ENCODE assay signal across 17 mouse cellular contexts in the genomic region with DNA sequence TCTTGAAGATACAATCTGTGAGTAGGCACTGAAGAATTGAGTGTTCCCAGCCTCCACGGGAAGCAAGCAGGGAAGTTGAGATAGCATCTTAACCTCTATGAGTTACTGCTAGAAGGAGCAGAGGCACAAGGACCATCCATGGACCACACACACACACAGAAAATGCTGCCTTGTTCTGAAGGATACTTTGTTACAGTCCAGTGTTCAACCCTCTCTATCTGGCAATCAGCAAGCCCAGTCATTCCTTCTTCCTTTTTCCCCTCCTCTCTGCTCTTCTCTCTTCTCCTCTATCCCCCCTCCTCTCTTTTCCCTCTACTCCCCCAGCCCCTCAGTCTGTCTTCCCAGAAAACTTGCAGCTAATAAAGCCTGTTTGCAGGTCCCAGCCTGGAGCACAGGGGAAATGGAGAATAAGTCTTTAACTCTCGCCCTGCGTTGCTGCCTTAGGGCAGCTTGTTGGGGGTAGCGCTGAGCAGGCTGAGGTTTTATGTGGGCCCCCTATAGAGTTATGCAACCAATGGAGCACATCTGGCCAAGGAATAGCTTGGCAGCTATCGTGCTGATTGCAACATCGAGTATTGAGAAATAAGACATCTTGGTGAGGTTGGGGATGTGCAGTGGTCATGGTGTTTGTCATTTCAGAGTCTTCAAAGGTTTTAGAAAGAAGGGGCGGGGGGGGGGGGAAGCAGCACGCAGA.
DNase-seq lines count a peak whose midpoint lies in the region; ATAC-seq and TF ChIP-seq lines count a peak whose summit lies in the region.
"Had no signal": no experiment of that assay in that cellular context is flagged by ENCODE, and none has a peak within 500 bp of the region (broad histone marks: within the 10 kb centered on the region; RNA-seq: fewer than 3 reads in every experiment).

No protein-coding gene starts in this region.

- TF ChIP-seq CTCF in lung, embryonic 14.5 days (IDR thresholded peaks at IDR 0.05; ENCODE audit: low read depth), result no peak
- no peak for TF ChIP-seq CTCF in lung, adult 2 months (IDR thresholded peaks at IDR 0.05; ENCODE audit: insufficient read depth, low read length)

- H3K27me3 ChIP-seq in lung, embryonic 14.5 days (ENCODE audit: insufficient read depth, low read length), result no peaks in the 10 kb centered on the region
- H3K27me3 ChIP-seq in lung, embryonic 16.5 days (ENCODE audit: control insufficient read depth, insufficient read depth, low read depth, low read length), result no peaks in the 10 kb centered on the region
- H3K27me3 ChIP-seq in liver, embryonic 11.5 days (replicated peaks; ENCODE audit: control insufficient read depth, insufficient read depth, low read length), result no peaks in the 10 kb centered on the region
- no peaks in the 10 kb centered on the region for H3K27me3 ChIP-seq in liver, embryonic 12.5 days (replicated peaks)
- H3K27me3 ChIP-seq: embryonic facial prominence, embryonic 12.5 days; midbrain, embryonic 13.5 days had no signal

- ATAC-seq in lung, embryonic 14.5 days (ENCODE audit: insufficient read depth), result peak; percentile 93
- peak; percentile 92 for ATAC-seq in lung, embryonic 16.5 days (ENCODE audit: low read depth)
- ATAC-seq in liver, embryonic 11.5 days (replicated peaks; ENCODE audit: low FRiP score), result no peak
- ATAC-seq in liver, embryonic 12.5 days, result no peak
- ATAC-seq: hindbrain, embryonic 16.5 days; midbrain, embryonic 13.5 days had no signal

- H3K4me1 ChIP-seq in lung, embryonic 14.5 days (ENCODE audit: insufficient read depth), result 0 out of 2 replicates have a peak, but pooled peaks cover 2% of the 10 kb centered on the region
- no peaks in the 10 kb centered on the region for H3K4me1 ChIP-seq in lung, adult 2 months (ENCODE audit: control insufficient read depth, insufficient read depth, low read length)
- H3K4me1 ChIP-seq in lung, embryonic 16.5 days (replicated peaks; ENCODE audit: control insufficient read depth, insufficient read depth, low read length), result peaks cover 15% of the 10 kb centered on the region
- H3K4me1 ChIP-seq in liver, embryonic 11.5 days (replicated peaks; ENCODE audit: control insufficient read depth, insufficient read depth, low read length), result no peaks in the 10 kb centered on the region
- H3K4me1 ChIP-seq in liver, embryonic 12.5 days, result no peaks in the 10 kb centered on the region

- peak; percentile 94 for DNase-seq in lung, embryonic 14.5 days
- DNase-seq in lung, adult 2 months, result no peak
- peak; percentile 63 for DNase-seq in forelimb bud, embryonic 11.5 days (ENCODE audit: low read depth, low spot score)
- DNase-seq in skeletal muscle tissue, adult 2 months (ENCODE audit: low read depth, low spot score), result peak; percentile 4
- no peak for DNase-seq in liver, embryonic 11.5 days (ENCODE audit: low spot score)
- DNase-seq in cerebellum, postnatal 14 days, result no peak
- DNase-seq: adrenal gland, postnatal 14 days; cerebellum, postnatal 25 days; kidney, adult 18-20 months; kidney, postnatal 25 days had no signal

- no peaks in the 10 kb centered on the region for H3K9me3 ChIP-seq in lung, embryonic 14.5 days (ENCODE audit: low read depth, low read length)
- H3K9me3 ChIP-seq in lung, embryonic 16.5 days (ENCODE audit: control insufficient read depth, low read length), result no peaks in the 10 kb centered on the region
- H3K9me3 ChIP-seq in liver, embryonic 11.5 days (ENCODE audit: control insufficient read depth, low read length), result no peaks in the 10 kb centered on the region
- no peaks in the 10 kb centered on the region for H3K9me3 ChIP-seq in liver, embryonic 12.5 days (replicated peaks)
- H3K9me3 ChIP-seq: embryonic facial prominence, embryonic 12.5 days; forebrain, embryonic 10.5 days; midbrain, embryonic 13.5 days had no signal

- 42% methylated on average over 8 of the region's 8 CpGs for WGBS in lung, embryonic 14.5 days
- WGBS in lung, adult 2 months, result 59% methylated on average over 8 of the region's 8 CpGs
- WGBS in lung, embryonic 16.5 days, result 46% methylated on average over 7 of the region's 8 CpGs
- WGBS in liver, embryonic 11.5 days, result 52% methylated on average over 8 of the region's 8 CpGs
- WGBS in liver, embryonic 12.5 days (ENCODE audit: insufficient replicate concordance), result 46% methylated on average over 7 of the region's 8 CpGs

- H3K4me3 ChIP-seq in lung, embryonic 14.5 days (ENCODE audit: low read depth, low read length), result no peak overlapping the region
- no peak overlapping the region for H3K4me3 ChIP-seq in lung, adult 2 months (replicated peaks; ENCODE audit: extremely low read depth, low read depth, low read length)
- H3K4me3 ChIP-seq in lung, embryonic 16.5 days (ENCODE audit: low read length), result no peak overlapping the region
- H3K4me3 ChIP-seq in liver, embryonic 11.5 days (ENCODE audit: low read depth, low read length), result no peak overlapping the region
- no peak overlapping the region for H3K4me3 ChIP-seq in liver, embryonic 12.5 days
- H3K4me3 ChIP-seq: embryonic facial prominence, embryonic 12.5 days; forebrain, embryonic 10.5 days; midbrain, embryonic 13.5 days had no signal

- no peak overlapping the region for H3K4me2 ChIP-seq in lung, embryonic 14.5 days
- H3K4me2 ChIP-seq in lung, embryonic 16.5 days (ENCODE audit: low read depth, low read length), result no peak overlapping the region
- no peak overlapping the region for H3K4me2 ChIP-seq in liver, embryonic 11.5 days
- H3K4me2 ChIP-seq in liver, embryonic 12.5 days, result no peak overlapping the region
- H3K4me2 ChIP-seq: embryonic facial prominence, embryonic 12.5 days; midbrain, embryonic 13.5 days had no signal

- no peaks in the 10 kb centered on the region for H3K36me3 ChIP-seq in lung, embryonic 14.5 days (ENCODE audit: insufficient read depth)
- no peaks in the 10 kb centered on the region for H3K36me3 ChIP-seq in lung, embryonic 16.5 days (ENCODE audit: control insufficient read depth, insufficient read depth, low read length)
- no peaks in the 10 kb centered on the region for H3K36me3 ChIP-seq in liver, embryonic 11.5 days (ENCODE audit: control insufficient read depth, insufficient read depth, low read length)
- no peaks in the 10 kb centered on the region for H3K36me3 ChIP-seq in liver, embryonic 12.5 days
- H3K36me3 ChIP-seq: embryonic facial prominence, embryonic 12.5 days; forebrain, embryonic 10.5 days; G1E; midbrain, embryonic 13.5 days had no signal

- TF ChIP-seq POLR2A in lung, adult 2 months (IDR thresholded peaks at IDR 0.05; ENCODE audit: borderline replicate concordance, extremely low read depth, low read depth, low read length), result no peak

- peak overlapping the region; percentile 47 for H3K27ac ChIP-seq in lung, embryonic 14.5 days (ENCODE audit: low read depth)
- H3K27ac ChIP-seq in lung, embryonic 16.5 days (ENCODE audit: low read length), result peak overlapping the region; percentile 90
- no peak overlapping the region for H3K27ac ChIP-seq in liver, embryonic 11.5 days (ENCODE audit: low read depth, low read length)
- no peak overlapping the region for H3K27ac ChIP-seq in liver, embryonic 12.5 days
- H3K27ac ChIP-seq: embryonic facial prominence, embryonic 12.5 days; forebrain, embryonic 10.5 days; midbrain, embryonic 13.5 days had no signal

- no peak overlapping the region for H3K9ac ChIP-seq in lung, embryonic 14.5 days
- no peak overlapping the region for H3K9ac ChIP-seq in lung, embryonic 16.5 days (ENCODE audit: low read length)
- H3K9ac ChIP-seq in liver, embryonic 11.5 days (ENCODE audit: low read depth, low read length), result no peak overlapping the region
- no peak overlapping the region for H3K9ac ChIP-seq in liver, embryonic 12.5 days
- H3K9ac ChIP-seq: embryonic facial prominence, embryonic 12.5 days; midbrain, embryonic 13.5 days had no signal

Comparison
In these comparisons a context has a peak if more than half of its experiments do, and no peak if none do; other contexts are left out.
1. DNase-seq: peak in lung, embryonic 14.5 days (single experiment), forelimb bud, embryonic 11.5 days (single experiment) and skeletal muscle tissue, adult 2 months (single experiment); none in lung, adult 2 months (single experiment), liver, embryonic 11.5 days (single experiment) and cerebellum, postnatal 14 days (0 of 2).
2. ATAC-seq: peak in lung, embryonic 14.5 days (single experiment) and lung, embryonic 16.5 days (single experiment); none in liver, embryonic 11.5 days (single experiment) and liver, embryonic 12.5 days (single experiment).
3. H3K27ac ChIP-seq: peak in lung, embryonic 14.5 days (single experiment) and lung, embryonic 16.5 days (single experiment); none in liver, embryonic 11.5 days (single experiment) and liver, embryonic 12.5 days (single experiment).